Mouse (Mus musculus) limb, embryonic 14.5 days (tissue): ENCODE measurements around the gene Gm20379. TPM values are rescaled to one million over a fixed set of nuclear protein-coding genes. Genes with fewer than 3 reads are reported as not detected.

Experiments
- ATAC-seq: fragments of 200-750 bp; cut with Nextera tagmentation; 2 replicates; pipeline ENCODE4 v1.8.0; 2017; ENCODE audit warnings: low read depth, moderate number of reproducible peaks, moderate TSS enrichment; ENCODE audit not compliant: low FRiP score
- DNase-seq: peaks from one replicate; pipeline ENCODE4 v3.0.0-alpha.2; 2015; ENCODE audit warnings: low spot score
- H3K27ac ChIP-seq: fragments of 300-500 bp; sonication (generic); replicated peaks from 2 replicates; pipeline ENCODE4 v1.5.1; 2014; ENCODE audit warnings: low read depth, mild to moderate bottlenecking, low read length, moderate library complexity, mixed read lengths
- H3K27me3 ChIP-seq: fragments of 300-500 bp; sonication (generic); 2 replicates; pipeline ENCODE4 v1.6.1; 2014; ENCODE audit warnings: low read length, mixed read lengths; ENCODE audit not compliant: control insufficient read depth, insufficient read depth
- H3K36me3 ChIP-seq: fragments of 300-500 bp; sonication (generic); 2 replicates; pipeline ENCODE4 v1.6.1; 2014; ENCODE audit warnings: mild to moderate bottlenecking, low read length, moderate library complexity, mixed read lengths; ENCODE audit not compliant: control insufficient read depth, insufficient read depth
- H3K4me1 ChIP-seq: fragments of 300-500 bp; sonication (generic); 2 replicates; pipeline ENCODE4 v1.6.1; 2014; ENCODE audit warnings: antibody characterized with exemption, low read length, mixed read lengths; ENCODE audit not compliant: control insufficient read depth, insufficient read depth
- H3K4me2 ChIP-seq: fragments of 300-500 bp; sonication (generic); replicated peaks from 2 replicates; pipeline ENCODE4 v1.6.1; 2014; ENCODE audit warnings: low read depth, mild to moderate bottlenecking, low read length, moderate library complexity; ENCODE audit not compliant: severe bottlenecking
- H3K4me3 ChIP-seq: fragments of 300-500 bp; sonication (generic); replicated peaks from 2 replicates; pipeline ENCODE4 v1.5.1; 2014; ENCODE audit warnings: low read length
- H3K9ac ChIP-seq: fragments of 300-500 bp; sonication (generic); 2 replicates; pipeline ENCODE4 v1.6.1; 2014; ENCODE audit warnings: mild to moderate bottlenecking, low read depth, low read length, moderate library complexity; ENCODE audit not compliant: severe bottlenecking
- H3K9me3 ChIP-seq: fragments of 300-500 bp; sonication (generic); 2 replicates; pipeline ENCODE4 v1.6.1; 2016; ENCODE audit warnings: low read length; ENCODE audit not compliant: control insufficient read depth
- POLR2A ChIP-seq: fragments of 200-500 bp; IDR thresholded peaks from 2 replicates; pipeline ENCODE4 v1.8.0; 2012; ENCODE audit warnings: inconsistent platforms, mild to moderate bottlenecking, moderate library complexity, borderline replicate concordance; ENCODE audit not compliant: insufficient read depth, insufficient read length; ENCODE audit errors: extremely low read depth
- WGBS: fragments of 180-500 bp; shearing (Covaris S2); extraction: QIAGEN DNeasy Blood & Tissue Kit; methylation state at CpG from one replicate; pipeline ENCODE4 v1.1.7; 2014; 5-methylcytosine and 5-hydroxymethylcytosine counted together
- polyA plus RNA-seq, 2 experiments: library from polyadenylated mRNA; depleted of rRNA in 1 of 2; stranded (reverse) in 1 of 2; unstranded in 1 of 2; fragments of >200 nt; fragmentation: Nextera tagmentation in 1 of 2; extraction: Ambion mirVana in 1 of 2; gene quantifications; 2 replicates each; pipeline versions ENCODE4 v1.2.1 to v1.2.3; 2012 to 2014

The Gm20379 gene
- polyA plus RNA-seq, 2 experiments, result 1.0 TPM; not detected in 1

- Histone ChIP-seq H3K4me3 (no peak overlapping the region), H3K9me3 (no peaks in the 10 kb centered on the region), H3K4me1 (no peaks in the 10 kb centered on the region), H3K36me3 (peaks cover 29% of the 10 kb centered on the region), H3K9ac (no peak overlapping the region), H3K27ac (no peak overlapping the region), H3K27me3 (no peaks in the 10 kb centered on the region), H3K4me2 (no peak overlapping the region)
- DNase-seq (no peak), ATAC-seq (no peak)
- 80% methylated on average over 6 of the region's 6 CpGs for WGBS
- TF ChIP-seq POLR2A, result no peak
Observed at GRCm38 (mm10) chr13:92337773-92338462, 32.1 kb downstream of the Gm20379 start.

GRCm38 (mm10) chr13:92339787-92340186 is 34.0 kb downstream of the Gm20379 start:
- no peak overlapping the region for H3K9ac ChIP-seq
- no peaks in the 10 kb centered on the region for H3K4me1 ChIP-seq
- peaks cover 45% of the 10 kb centered on the region for H3K36me3 ChIP-seq
- H3K4me2 ChIP-seq, result no peak overlapping the region
- H3K27me3 ChIP-seq, result no peaks in the 10 kb centered on the region
- H3K27ac ChIP-seq, result no peak overlapping the region
- TF ChIP-seq POLR2A, result no peak
- no peak for ATAC-seq
- H3K9me3 ChIP-seq, result no peaks in the 10 kb centered on the region
- DNase-seq, result no peak
- 93% methylated on average over 3 of the region's 3 CpGs for WGBS
- no peak overlapping the region for H3K4me3 ChIP-seq

GRCm38 (mm10) chr13:92344033-92344432 is 38.3 kb downstream of the Gm20379 start:
- Histone ChIP-seq H3K9me3 (no peaks in the 10 kb centered on the region), H3K4me1 (no peaks in the 10 kb centered on the region), H3K27me3 (no peaks in the 10 kb centered on the region), H3K36me3 (peaks cover 68% of the 10 kb centered on the region), H3K9ac (no peak overlapping the region), H3K4me2 (no peak overlapping the region), H3K4me3 (no peak overlapping the region), H3K27ac (no peak overlapping the region)
- ATAC-seq, result no peak
- WGBS, result 91% methylated on average over 8 of the region's 8 CpGs
- DNase-seq, result no peak
- no peak for TF ChIP-seq POLR2A

GRCm38 (mm10) chr13:92346338-92346737 is 40.6 kb downstream of the Gm20379 start:
- no peak overlapping the region for H3K4me3 ChIP-seq
- peaks cover 75% of the 10 kb centered on the region for H3K36me3 ChIP-seq
- no peaks in the 10 kb centered on the region for H3K4me1 ChIP-seq
- no peak overlapping the region for H3K27ac ChIP-seq
- no peak for DNase-seq
- no peaks in the 10 kb centered on the region for H3K27me3 ChIP-seq
- WGBS, result 84% methylated on average over 5 of the region's 5 CpGs
- H3K9ac ChIP-seq, result no peak overlapping the region
- H3K9me3 ChIP-seq, result no peaks in the 10 kb centered on the region
- no peak for ATAC-seq
- no peak for TF ChIP-seq POLR2A
- H3K4me2 ChIP-seq, result no peak overlapping the region

GRCm38 (mm10) chr13:92351100-92351499 is 45.3 kb downstream of the Gm20379 start:
- ATAC-seq, result no peak
- H3K4me1 ChIP-seq, result peaks cover 12% of the 10 kb centered on the region
- no peaks in the 10 kb centered on the region for H3K9me3 ChIP-seq
- no peaks in the 10 kb centered on the region for H3K27me3 ChIP-seq
- no peak overlapping the region for H3K4me2 ChIP-seq
- H3K36me3 ChIP-seq, result peaks cover 36% of the 10 kb centered on the region
- no peak for TF ChIP-seq POLR2A
- WGBS, result 90% methylated on average over 6 of the region's 6 CpGs
- no peak overlapping the region for H3K9ac ChIP-seq
- H3K4me3 ChIP-seq, result no peak overlapping the region
- DNase-seq, result no peak
- H3K27ac ChIP-seq, result no peak overlapping the region
